Mouse (Mus musculus) adrenal gland (tissue): ENCODE measurements around the gene Dtx4.

ENCODE experiments used
- intact Hi-C: fragments of 180-260 bp; cut with DNase I; formaldehyde crosslinking; loops from one replicate; pipeline ENCODE4 v1.15.1; 2025

The Dtx4 gene

GRCm38 (mm10) chr19:12494972-12495535 lies 6.2 kb downstream of the Dtx4 start:
- intact Hi-C loops = no loop called here

- intact Hi-C loops = no loop called here
Observed at GRCm38 (mm10) chr19:12494187-12494458, 7.1 kb downstream of the Dtx4 start.

- intact Hi-C loops = no loop called here
Observed at GRCm38 (mm10) chr19:12493453-12494186, 7.6 kb downstream of the Dtx4 start.

- intact Hi-C loops = no loop called here
Observed at GRCm38 (mm10) chr19:12491636-12492035, 9.6 kb downstream of the Dtx4 start.

GRCm38 (mm10) chr19:12489675-12490570 lies 11.3 kb downstream of the Dtx4 start:
- intact Hi-C loops = no loop called here

- intact Hi-C loops = no loop called here
Observed at GRCm38 (mm10) chr19:12488969-12489674, 12.1 kb downstream of the Dtx4 start.

GRCm38 (mm10) chr19:12488205-12488966 lies 12.9 kb downstream of the Dtx4 start:
- intact Hi-C loops = no loop called here

GRCm38 (mm10) chr19:12487511-12488204 lies 13.6 kb downstream of the Dtx4 start:
- intact Hi-C loops = no loop called here

- intact Hi-C loops = no loop called here
Observed at GRCm38 (mm10) chr19:12486875-12487274, 14.4 kb downstream of the Dtx4 start.

GRCm38 (mm10) chr19:12485631-12486030 lies 15.6 kb downstream of the Dtx4 start:
- intact Hi-C loops = no loop called here

GRCm38 (mm10) chr19:12485223-12485622 lies 16.0 kb downstream of the Dtx4 start:
- intact Hi-C loops = no loop called here

- intact Hi-C loops = no loop called here
Observed at GRCm38 (mm10) chr19:12484210-12484609, 17.0 kb downstream of the Dtx4 start.

- intact Hi-C loops = no loop called here
Observed at GRCm38 (mm10) chr19:12483782-12484181, 17.5 kb downstream of the Dtx4 start.

- intact Hi-C loops = no loop called here
Observed at GRCm38 (mm10) chr19:12478369-12478768, 22.9 kb downstream of the Dtx4 start.

GRCm38 (mm10) chr19:12476721-12477270 lies 24.5 kb downstream of the Dtx4 start:
- intact Hi-C loops = no loop called here

- intact Hi-C loops = no loop called here
Observed at GRCm38 (mm10) chr19:12475380-12476250, 25.6 kb downstream of the Dtx4 start.

GRCm38 (mm10) chr19:12473951-12474350 lies 27.3 kb downstream of the Dtx4 start:
- intact Hi-C loops = no loop called here

GRCm38 (mm10) chr19:12473201-12473641 lies 28.0 kb downstream of the Dtx4 start:
- intact Hi-C loops = no loop called here

GRCm38 (mm10) chr19:12472381-12472976 lies 28.8 kb downstream of the Dtx4 start:
- intact Hi-C loops = no loop called here
